Mouse (Mus musculus) neural tube, embryonic 13.5 days (tissue): ENCODE measurements around the gene Olfr1444. TPM values are rescaled to one million over a fixed set of nuclear protein-coding genes. Genes with fewer than 3 reads are reported as not detected.

Experiments
- ATAC-seq: fragments of 200-750 bp; cut with Nextera tagmentation; 2 replicates; pipeline ENCODE4 v1.8.0; 2017; ENCODE audit warnings: low read depth, mild to moderate bottlenecking, moderate TSS enrichment, moderate library complexity
- H3K27ac ChIP-seq: fragments of 300-500 bp; sonication (generic); replicated peaks from 2 replicates; pipeline ENCODE4 v1.5.1; 2015; ENCODE audit warnings: moderate library complexity, mild to moderate bottlenecking, inconsistent platforms
- H3K27me3 ChIP-seq: fragments of 300-500 bp; sonication (generic); 2 replicates; pipeline ENCODE4 v1.6.1; 2015; ENCODE audit warnings: mild to moderate bottlenecking, inconsistent platforms
- H3K36me3 ChIP-seq: fragments of 300-500 bp; sonication (generic); 2 replicates; pipeline ENCODE4 v1.6.1; 2015; ENCODE audit warnings: mild to moderate bottlenecking, inconsistent platforms
- H3K4me1 ChIP-seq: fragments of 300-500 bp; sonication (generic); replicated peaks from 2 replicates; pipeline ENCODE4 v1.6.1; 2015; ENCODE audit warnings: inconsistent platforms
- H3K4me2 ChIP-seq: fragments of 300-500 bp; sonication (generic); 2 replicates; pipeline ENCODE4 v1.6.1; 2015; ENCODE audit warnings: inconsistent platforms, mild to moderate bottlenecking, moderate library complexity
- H3K4me3 ChIP-seq: fragments of 300-500 bp; sonication (generic); 2 replicates; pipeline ENCODE4 v1.5.1; 2015; ENCODE audit warnings: mild to moderate bottlenecking, inconsistent platforms
- H3K9ac ChIP-seq: fragments of 300-500 bp; sonication (generic); 2 replicates; pipeline ENCODE4 v1.6.1; 2015; ENCODE audit warnings: moderate library complexity, mild to moderate bottlenecking, inconsistent platforms
- H3K9me3 ChIP-seq: fragments of 300-500 bp; sonication (generic); 2 replicates; pipeline ENCODE4 v1.6.1; 2016; ENCODE audit warnings: inconsistent platforms
- WGBS: fragments of 180-500 bp; shearing (Covaris S2); methylation state at CpG from one replicate; pipeline ENCODE4 v1.1.7; 2015; 5-methylcytosine and 5-hydroxymethylcytosine counted together
- polyA plus RNA-seq: library from polyadenylated mRNA; unstranded; fragments of >200 nt; fragmentation: Nextera tagmentation; extraction: Ambion mirVana; gene quantifications from 2 replicates; pipeline ENCODE4 v1.2.1, GENCODE M21; 2015

Gene Olfr1444
- polyA plus RNA-seq, 1 experiment from 2014 or later, result not detected

DNA sequence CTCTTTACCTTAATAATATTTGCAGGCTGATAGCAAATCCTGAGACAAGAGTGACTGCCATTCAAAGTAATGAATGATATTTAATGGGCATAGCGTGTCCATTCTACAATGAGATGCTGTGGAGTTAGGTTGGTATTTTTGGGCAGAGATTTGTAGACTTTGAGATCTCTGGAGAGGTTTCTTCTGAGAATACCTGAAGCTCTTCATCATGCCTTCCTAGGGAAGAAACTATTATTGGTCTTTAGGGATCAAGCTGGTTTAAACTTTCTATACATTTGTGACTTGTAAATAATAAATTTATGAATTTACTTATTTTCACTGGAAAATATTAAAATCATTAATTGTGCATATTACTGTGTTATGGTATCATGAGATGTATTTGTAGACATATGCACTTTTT is 36.3 kb downstream of the Olfr1444 start, which contains the start of gene Olfr1446:
Gene Olfr1446, minus strand, starts transcription at position 101 of the 400 bp plus-strand sequence.
- no peak within 1 kb of the TSS for H3K4me3 ChIP-seq

DNA sequence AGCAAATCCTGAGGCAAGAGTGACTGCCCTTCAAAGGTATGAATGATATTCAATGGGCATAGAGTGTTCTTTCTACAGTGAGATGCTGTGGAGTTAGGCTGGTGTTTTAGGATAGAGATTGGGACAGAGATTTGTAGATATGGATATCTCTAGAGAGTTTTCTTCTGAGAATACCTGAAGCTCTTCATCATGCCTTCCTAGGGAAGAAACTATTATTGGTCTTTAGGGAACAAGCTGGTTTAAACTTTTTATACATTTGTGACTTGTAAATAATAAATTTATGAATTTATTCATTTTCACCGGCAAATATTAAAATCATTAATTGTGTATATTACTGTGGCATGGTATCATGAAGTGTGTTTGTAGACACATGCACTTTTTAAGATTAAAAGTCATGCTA is 46.6 kb downstream of the Olfr1444 start, which contains the start of gene Olfr1447:
Gene Olfr1447, minus strand, starts transcription at position 101 of the 400 bp plus-strand sequence.
- no peak within 1 kb of the TSS for H3K27ac ChIP-seq
- H3K9ac ChIP-seq, result no peak within 1 kb of the TSS
- no peaks in the 10 kb centered on the region for H3K36me3 ChIP-seq
- H3K9me3 ChIP-seq, result no peaks in the 10 kb centered on the region; the same call in 1 of the 2 replicates
- H3K27me3 ChIP-seq, result no peaks in the 10 kb centered on the region
- no peak for ATAC-seq
- 98% methylated on average over 1 of the region's 1 CpGs for WGBS
- H3K4me1 ChIP-seq, result no peaks in the 10 kb centered on the region
- H3K4me2 ChIP-seq, result no peak within 1 kb of the TSS
- no peak within 1 kb of the TSS for H3K4me3 ChIP-seq

More for the DNA sequence above, 36.3 kb downstream of the Olfr1444 start, which contains the start of gene Olfr1446:
- no peak for ATAC-seq
- Histone ChIP-seq H3K9me3 (no peaks in the 10 kb centered on the region), H3K9ac (no peak within 1 kb of the TSS), H3K36me3 (no peaks in the 10 kb centered on the region), H3K27me3 (no peaks in the 10 kb centered on the region), H3K4me2 (no peak within 1 kb of the TSS), H3K4me1 (no peaks in the 10 kb centered on the region), H3K27ac (no peak within 1 kb of the TSS)
- 87% methylated on average over 1 of the region's 1 CpGs for WGBS

Other genes with a start within 250 kb of the Olfr1444 start
- not detected in 2 replicates for gene Glyat, start 224.0 kb upstream of the Olfr1444 start, polyA plus RNA-seq
- gene Olfr1442, start 186.8 kb upstream of the Olfr1444 start, polyA plus RNA-seq, result not detected in 2 replicates
- gene Olfr1443, start 179.2 kb upstream of the Olfr1444 start, polyA plus RNA-seq, result not detected in 2 replicates
- gene Keg1, start 161.5 kb upstream of the Olfr1444 start, polyA plus RNA-seq, result not detected in 2 replicates
- 0.87 and 1.2 TPM in 2 replicates for gene Cntf, start 91.7 kb upstream of the Olfr1444 start, polyA plus RNA-seq
- gene Zfp91, start 61.2 kb upstream of the Olfr1444 start, polyA plus RNA-seq, result 14.8 and 15.4 TPM in 2 replicates
- 1.2 and 1.9 TPM in 2 replicates for gene Lpxn, start 61.1 kb upstream of the Olfr1444 start, polyA plus RNA-seq
- not detected in 2 replicates for gene Gm5244, start 10.6 kb upstream of the Olfr1444 start, polyA plus RNA-seq
- not detected in 2 replicates for gene Olfr1445, start 26.6 kb downstream of the Olfr1444 start, polyA plus RNA-seq
- gene Olfr1446, start 36.2 kb downstream of the Olfr1444 start, polyA plus RNA-seq, result not detected in 2 replicates
- gene Olfr1447, start 46.5 kb downstream of the Olfr1444 start, polyA plus RNA-seq, result not detected in 2 replicates
- not detected in 2 replicates for gene Olfr1448, start 67.1 kb downstream of the Olfr1444 start, polyA plus RNA-seq
- not detected in 2 replicates for gene Olfr1449, start 73.6 kb downstream of the Olfr1444 start, polyA plus RNA-seq
- gene Olfr1450, start 93.0 kb downstream of the Olfr1444 start, polyA plus RNA-seq, result not detected in 2 replicates
- gene Olfr1451, start 137.7 kb downstream of the Olfr1444 start, polyA plus RNA-seq, result not detected in 2 replicates
- gene Olfr1453, start 171.0 kb downstream of the Olfr1444 start, polyA plus RNA-seq, result not detected in 2 replicates
- gene Olfr1454, start 203.3 kb downstream of the Olfr1444 start, polyA plus RNA-seq, result not detected in 2 replicates
- gene Olfr1457, start 240.6 kb downstream of the Olfr1444 start, polyA plus RNA-seq, result not detected in 2 replicates
- gene Olfr1458, start 249.5 kb downstream of the Olfr1444 start, polyA plus RNA-seq, result not detected in 2 replicates